Mouse (Mus musculus) heart, adult 8-10 months (tissue): Measurements from ENCODE around the gene Ramp3. TPM values are rescaled to one million over a fixed set of nuclear protein-coding genes. Genes with fewer than 3 reads are reported as not detected.
A peak's percentile ranks its signal among the peaks of the same experiment; 100 is the strongest.
"Not testable (repeated sequence)": the region's sequence is repeated elsewhere in the genome, so short reads cannot be mapped to it uniquely, and the experiment has no call there.

ENCODE experiments used
- DNase-seq: peaks from one replicate; pipeline ENCODE4 v3.0.0; 2022; ENCODE audit warnings: low spot score
- total RNA-seq, 4 experiments: library from RNA; stranded (reverse); gene quantifications; 2 replicates each; pipeline ENCODE4 v1.2.4; 2022

Ramp3 gene
- 1 to 10 TPM; 4.0 to 5.6 (median 5.5) TPM for total RNA-seq

GRCm38 (mm10) chr11:6658271-6658670, at the start of gene Ramp3:
Gene Ramp3 (plus strand): TSS chr11:6658521.
- DNase-seq: no peak

- no peak for DNase-seq
Observed at GRCm38 (mm10) chr11:6615250-6616205, 42.8 kb upstream of the Ramp3 start.

- DNase-seq: no peak
Observed at GRCm38 (mm10) chr11:6623704-6624103, 34.6 kb upstream of the Ramp3 start.

GRCm38 (mm10) chr11:6624619-6625382, 33.5 kb upstream of the Ramp3 start:
- DNase-seq: no peak

GRCm38 (mm10) chr11:6625478-6626387, 32.6 kb upstream of the Ramp3 start, which contains the start of gene Tbrg4:
Gene Tbrg4 (minus strand): TSS chr11:6626067.
- DNase-seq: peak; percentile 92

GRCm38 (mm10) chr11:6626388-6626772, 31.9 kb upstream of the Ramp3 start:
- DNase-seq: no peak

- peak; percentile 21 for DNase-seq
Observed at GRCm38 (mm10) chr11:6627731-6628130, 30.6 kb upstream of the Ramp3 start.

- no peak for DNase-seq
Observed at GRCm38 (mm10) chr11:6628568-6628967, 29.8 kb upstream of the Ramp3 start.

- DNase-seq: no peak
Observed at GRCm38 (mm10) chr11:6629655-6630054, 28.7 kb upstream of the Ramp3 start.

- no peak for DNase-seq
Observed at GRCm38 (mm10) chr11:6636150-6636549, 22.2 kb upstream of the Ramp3 start.

GRCm38 (mm10) chr11:6638537-6638936, 19.8 kb upstream of the Ramp3 start, which contains the start of gene Wap:
Gene Wap (minus strand): TSS chr11:6638637.
- DNase-seq: no peak

GRCm38 (mm10) chr11:6639072-6639471, 19.2 kb upstream of the Ramp3 start:
- DNase-seq: no peak

- no peak for DNase-seq
Observed at GRCm38 (mm10) chr11:6644566-6644965, 13.8 kb upstream of the Ramp3 start.

- no peak for DNase-seq
Observed at GRCm38 (mm10) chr11:6647831-6648724, 10.2 kb upstream of the Ramp3 start.

- no peak for DNase-seq
Observed at GRCm38 (mm10) chr11:6650519-6650918, 7.8 kb upstream of the Ramp3 start.

GRCm38 (mm10) chr11:6652978-6653377, 5.3 kb upstream of the Ramp3 start:
- not testable (repeated sequence) for DNase-seq

- DNase-seq: peak; percentile 84
Observed at GRCm38 (mm10) chr11:6654903-6655302, 3.4 kb upstream of the Ramp3 start.

GRCm38 (mm10) chr11:6661206-6661605, 2.9 kb downstream of the Ramp3 start:
- DNase-seq: no peak

GRCm38 (mm10) chr11:6666634-6667033, 8.3 kb downstream of the Ramp3 start:
- no peak for DNase-seq

- no peak for DNase-seq
Observed at GRCm38 (mm10) chr11:6669041-6669440, 10.7 kb downstream of the Ramp3 start.
